Mouse (Mus musculus): ENCODE data around the gene Triml1. TPM values are rescaled to one million over a fixed set of nuclear protein-coding genes. Genes with fewer than 3 reads are reported as not detected.

Triml1 gene
- polyA plus RNA-seq, 1 experiment from 2014 or later, result not detected

DNA sequence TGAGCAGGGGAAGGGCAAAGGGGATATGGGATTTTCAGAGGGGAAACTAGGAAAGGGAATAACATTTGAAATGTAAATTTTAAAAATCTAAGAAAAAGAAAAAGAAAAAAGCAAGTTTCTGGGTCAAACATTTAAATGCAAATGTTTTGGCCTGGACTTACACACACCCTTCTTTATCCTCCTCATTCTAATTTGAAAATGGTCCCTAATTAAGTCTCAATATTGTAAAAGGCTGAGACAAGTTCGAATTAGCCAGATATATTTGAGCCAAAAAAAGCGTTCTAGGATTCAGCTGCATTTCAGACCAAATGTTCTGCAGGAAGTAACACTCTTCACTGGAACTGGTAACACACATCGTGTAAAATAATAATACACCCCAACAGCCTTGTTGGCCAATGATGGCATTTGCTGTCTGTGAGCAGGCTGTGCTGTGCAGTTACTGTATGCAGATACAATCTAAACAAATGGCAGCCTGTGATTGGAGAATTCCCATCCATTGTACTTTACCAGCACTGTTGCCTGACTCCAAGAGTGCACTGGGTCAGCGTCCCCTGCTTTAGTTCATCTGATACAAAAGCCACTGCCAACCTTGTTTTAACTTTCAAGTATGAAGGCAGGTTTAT is 30.0 kb downstream of the Triml1 start:
- TF ChIP-seq CTCF (IDR thresholded peaks at IDR 0.05), result no peak
- DNase-seq (ENCODE audit: low read depth, low spot score) (no peak), ATAC-seq (no peak)
- no peaks in the 10 kb centered on the region for H3K27me3 ChIP-seq
- in situ Hi-C loops (cut with MboI; ENCODE audit: low pct_unique_long_range_greater_than_20kb), result no loop called here
- CTCF ChIA-PET, result no interaction called here
- POLR2A ChIA-PET, result no interaction called here

Other genes with a start within 250 kb of the Triml1 start
- gene Triml2, start 39.1 kb upstream of the Triml1 start, polyA plus RNA-seq (2021), result 0.03 TPM
- gene Zfp42, start 165.5 kb upstream of the Triml1 start, polyA plus RNA-seq (2021), result 0.08 TPM

All from Patski (cell line).